Mouse (Mus musculus) ES-Bruce4 (cell line): ENCODE data around the gene Ccpg1os. TPM values are rescaled to one million over a fixed set of nuclear protein-coding genes. Genes with fewer than 3 reads are reported as not detected.

Experiments used
- H3K27ac ChIP-seq: 2 replicates; pipeline ENCODE4 v1.5.1; 2012; ENCODE audit warnings: low read length, inconsistent platforms; ENCODE audit not compliant: insufficient read depth
- H3K27me3 ChIP-seq: 2 replicates; pipeline ENCODE4 v1.6.1; 2012; ENCODE audit warnings: mild to moderate bottlenecking, low read length, inconsistent platforms; ENCODE audit not compliant: control insufficient read depth, poor library complexity, insufficient read depth, severe bottlenecking
- H3K36me3 ChIP-seq: 2 replicates; pipeline ENCODE4 v1.6.1; 2012; ENCODE audit warnings: inconsistent platforms, mild to moderate bottlenecking, low read length, moderate library complexity; ENCODE audit not compliant: control insufficient read depth, poor library complexity, insufficient read depth, severe bottlenecking
- H3K4me1 ChIP-seq: one replicate; pipeline ENCODE4 v1.8.1; 2011; ENCODE audit warnings: low read length; ENCODE audit not compliant: control insufficient read depth, insufficient read depth
- H3K4me3 ChIP-seq: 2 replicates; pipeline ENCODE4 v1.5.1; 2011; ENCODE audit warnings: low read depth, mild to moderate bottlenecking, low read length
- H3K9ac ChIP-seq: 2 replicates; pipeline ENCODE4 v1.6.1; 2012; ENCODE audit warnings: low read depth, mild to moderate bottlenecking, inconsistent platforms; ENCODE audit not compliant: poor library complexity, severe bottlenecking
- H3K9me3 ChIP-seq: replicated peaks from 2 replicates; pipeline ENCODE4 v1.6.1; 2012; ENCODE audit warnings: mild to moderate bottlenecking, low read length, inconsistent platforms; ENCODE audit not compliant: control insufficient read depth, poor library complexity, insufficient read depth, severe bottlenecking
- CTCF ChIP-seq: IDR thresholded peaks from one replicate; pipeline ENCODE4 v1.8.1; 2011; ENCODE audit warnings: low read depth, low read length
- EP300 ChIP-seq: IDR thresholded peaks from 2 replicates; pipeline ENCODE4 v1.6.1; 2011; ENCODE audit warnings: low read depth, low read length; ENCODE audit not compliant: insufficient read depth
- POLR2A ChIP-seq: IDR thresholded peaks from one replicate; pipeline ENCODE4 v1.8.1; 2011; ENCODE audit warnings: low read length; ENCODE audit not compliant: insufficient read depth
- polyA plus RNA-seq: library from polyadenylated mRNA; stranded (reverse); fragments of >200 nt; gene quantifications from 2 replicates; pipeline ENCODE4 v1.2.4, GENCODE M21; 2011; ENCODE audit warnings: low read depth; ENCODE audit not compliant: missing spikeins, insufficient read depth, insufficient read length

Gene Ccpg1os
- polyA plus RNA-seq, 1 experiment = 13.0 TPM

GRCm38 (mm10) chr9:72961346-72961745, 23.8 kb downstream of the Ccpg1os start:
- no peak overlapping the region for H3K4me3 ChIP-seq
- peaks cover 2% of the 10 kb centered on the region for H3K4me1 ChIP-seq
- no peaks in the 10 kb centered on the region for H3K27me3 ChIP-seq
- H3K9ac ChIP-seq = no peak overlapping the region
- no peaks in the 10 kb centered on the region for H3K9me3 ChIP-seq
- TF ChIP-seq POLR2A (no peak), EP300 (no peak), CTCF (no peak)
- H3K36me3 ChIP-seq = no peaks in the 10 kb centered on the region
- no peak overlapping the region for H3K27ac ChIP-seq

- H3K36me3 ChIP-seq = no peaks in the 10 kb centered on the region
- no peaks in the 10 kb centered on the region for H3K9me3 ChIP-seq
- no peaks in the 10 kb centered on the region for H3K27me3 ChIP-seq
- peak within 1 kb of the TSS; percentile 56 for H3K9ac ChIP-seq
- TF ChIP-seq POLR2A = peak; percentile 43
- no peak for TF ChIP-seq CTCF
- peak within 1 kb of the TSS; percentile 93 for H3K4me3 ChIP-seq
- H3K4me1 ChIP-seq = peaks cover 2% of the 10 kb centered on the region
- no peak within 1 kb of the TSS for H3K27ac ChIP-seq
These were observed 26.4 kb downstream of the Ccpg1os start, which contains the start of the genes Dyx1c1 and Gm44503 for GRCm38 (mm10) chr9:72958521-72959450. Dyx1c1 (plus strand) TSS chr9:72958785. Gm44503 (plus strand) TSS chr9:72958852.

- no peaks in the 10 kb centered on the region for H3K36me3 ChIP-seq
- H3K4me1 ChIP-seq = no peaks in the 10 kb centered on the region
- no peak overlapping the region for H3K27ac ChIP-seq
- no peaks in the 10 kb centered on the region for H3K27me3 ChIP-seq
- H3K9ac ChIP-seq = no peak overlapping the region
- H3K4me3 ChIP-seq = no peak overlapping the region
- no peaks in the 10 kb centered on the region for H3K9me3 ChIP-seq
- TF ChIP-seq CTCF (peak; percentile 87), POLR2A (no peak)
These were observed 29.6 kb downstream of the Ccpg1os start for GRCm38 (mm10) chr9:72955546-72955945.

GRCm38 (mm10) chr9:72954746-72955145, 30.4 kb downstream of the Ccpg1os start:
- TF ChIP-seq POLR2A (no peak), CTCF (peak; percentile 70), EP300 (no peak)
- H3K4me1 ChIP-seq = no peaks in the 10 kb centered on the region
- H3K9me3 ChIP-seq = no peaks in the 10 kb centered on the region
- no peak overlapping the region for H3K4me3 ChIP-seq
- H3K27me3 ChIP-seq = no peaks in the 10 kb centered on the region
- no peak overlapping the region for H3K27ac ChIP-seq
- H3K9ac ChIP-seq = no peak overlapping the region
- no peaks in the 10 kb centered on the region for H3K36me3 ChIP-seq

- Histone ChIP-seq H3K36me3 (no peaks in the 10 kb centered on the region), H3K4me1 (no peaks in the 10 kb centered on the region), H3K27ac (no peak overlapping the region), H3K9ac (no peak overlapping the region), H3K27me3 (no peaks in the 10 kb centered on the region), H3K9me3 (peaks cover 5% of the 10 kb centered on the region), H3K4me3 (no peak overlapping the region)
- TF ChIP-seq POLR2A = no peak
These were observed 35.6 kb downstream of the Ccpg1os start for GRCm38 (mm10) chr9:72949572-72949971.

- H3K27ac ChIP-seq = no peak overlapping the region
- no peak for TF ChIP-seq EP300
- no peak for TF ChIP-seq CTCF
- TF ChIP-seq POLR2A = no peak
- H3K27me3 ChIP-seq = no peaks in the 10 kb centered on the region
- H3K9ac ChIP-seq = no peak overlapping the region
- H3K36me3 ChIP-seq = no peaks in the 10 kb centered on the region
- no peaks in the 10 kb centered on the region for H3K4me1 ChIP-seq
- no peak overlapping the region for H3K4me3 ChIP-seq
- peaks cover 5% of the 10 kb centered on the region for H3K9me3 ChIP-seq
These were observed 38.2 kb downstream of the Ccpg1os start for GRCm38 (mm10) chr9:72947010-72947409.
